Mouse (Mus musculus) bone marrow macrophage, adult 2 months (primary cell): Measurements from ENCODE around the gene Teddm1b.

Experiments
- CTCF ChIP-seq: IDR thresholded peaks from 2 replicates; pipeline ENCODE4 v1.5.1; 2012; ENCODE audit warnings: low read depth, mild to moderate bottlenecking, low read length, moderate library complexity
- POLR2A ChIP-seq: IDR thresholded peaks from 2 replicates; pipeline ENCODE4 v1.6.1; 2012; ENCODE audit warnings: mild to moderate bottlenecking, low read depth, low read length, borderline replicate concordance

DNA sequence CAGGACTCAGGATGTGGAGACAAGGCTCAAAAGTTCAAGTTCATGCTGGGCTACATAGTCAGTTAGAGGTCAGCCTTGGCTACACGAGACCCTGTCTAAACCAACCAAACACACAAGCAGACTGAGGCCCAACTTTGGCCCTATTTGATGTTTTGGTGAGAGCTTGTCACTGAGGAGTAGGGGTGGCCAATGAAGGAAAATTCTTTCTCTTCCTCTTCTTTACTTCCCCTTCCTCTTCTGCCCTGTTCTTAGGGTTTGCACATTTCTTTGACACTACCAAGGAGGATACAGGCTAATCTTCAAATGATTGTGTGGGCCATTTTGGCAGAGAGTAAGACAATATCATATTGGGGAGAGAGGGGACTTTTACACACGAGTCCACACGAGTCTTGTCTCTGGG lies 39.7 kb downstream of the Teddm1b start:
- no peak for TF ChIP-seq CTCF
- TF ChIP-seq POLR2A, result no peak
